Mouse (Mus musculus) CH12.LX (cell line): ENCODE data around the gene March10. TPM values are rescaled to one million over a fixed set of nuclear protein-coding genes. Genes with fewer than 3 reads are reported as not detected.

Source experiments
- DNase-seq: peaks from one replicate; pipeline ENCODE4 v3.0.0-alpha.2; 2013; ENCODE audit errors: extremely low read depth
- H3K27ac ChIP-seq: 2 replicates; pipeline ENCODE4 v1.5.1; 2012; ENCODE audit warnings: low read depth, mild to moderate bottlenecking, control low read depth, moderate library complexity; ENCODE audit not compliant: insufficient read depth
- H3K27me3 ChIP-seq: replicated peaks from 2 replicates; pipeline ENCODE3; 2012; ENCODE audit warnings: inconsistent platforms
- H3K36me3 ChIP-seq, 2 experiments: replicated peaks in 1 of 2; 2 replicates each; pipeline versions ENCODE3 to v1.6.1; 2012; ENCODE audit warnings: inconsistent platforms in 1 of 2, low read length in 1 of 2, mild to moderate bottlenecking in 1 of 2, mixed read lengths in 1 of 2, moderate library complexity in 1 of 2; ENCODE audit not compliant: control insufficient read depth in 1 of 2, insufficient read depth in 1 of 2
- H3K4me1 ChIP-seq, 2 experiments: 2 replicates each; pipeline ENCODE4 v1.6.1; 2012; ENCODE audit warnings: inconsistent platforms in 1 of 2, moderate library complexity in 1 of 2; ENCODE audit not compliant: insufficient read depth in 2 of 2, control insufficient read depth in 1 of 2
- H3K4me2 ChIP-seq: 2 replicates; pipeline ENCODE4 v1.6.1; 2012; ENCODE audit warnings: low read depth, mild to moderate bottlenecking, control low read depth; ENCODE audit not compliant: poor library complexity, insufficient read depth, severe bottlenecking
- H3K4me3 ChIP-seq, 3 experiments: fragments of 150-350 bp in 1 of 3; sonication (generic) in 1 of 3; replicated peaks in 1 of 3; 2 replicates each; pipeline versions ENCODE3 to v1.5.1; 2011 to 2012; ENCODE audit warnings: low read depth in 2 of 3, low read length in 2 of 3, mild to moderate bottlenecking in 2 of 3, moderate library complexity in 2 of 3, control low read depth in 1 of 3, improper control_type of control experiment in 1 of 3, inconsistent platforms in 1 of 3, mixed read lengths in 1 of 3; ENCODE audit not compliant: poor library complexity in 1 of 3
- H3K79me2 ChIP-seq: replicated peaks from 2 replicates; pipeline ENCODE4 v1.6.1; 2012; ENCODE audit warnings: mild to moderate bottlenecking, moderate library complexity; ENCODE audit not compliant: control insufficient read depth, poor library complexity, insufficient read depth, severe bottlenecking; ENCODE audit errors: extremely low read depth
- H3K9ac ChIP-seq: 2 replicates; pipeline ENCODE4 v1.6.1; 2012; ENCODE audit warnings: low read depth, mild to moderate bottlenecking, control low read depth, moderate library complexity; ENCODE audit not compliant: insufficient read depth
- H3K9me3 ChIP-seq: replicated peaks from 2 replicates; pipeline ENCODE3; 2012; ENCODE audit warnings: low read length, inconsistent platforms, mixed read lengths
- CHD1 ChIP-seq: IDR thresholded peaks from 2 replicates; pipeline ENCODE4 v1.6.1; 2012; ENCODE audit warnings: low read depth, low read length, improper control_type of control experiment, inconsistent platforms
- E2F4 ChIP-seq: IDR thresholded peaks from 2 replicates; pipeline ENCODE4 v1.6.1; 2011; ENCODE audit warnings: low read depth, low read length, improper control_type of control experiment; ENCODE audit not compliant: insufficient replicate concordance
- ELF1 ChIP-seq: IDR thresholded peaks from 2 replicates; pipeline ENCODE4 v1.6.1; 2014; ENCODE audit warnings: low read depth, mild to moderate bottlenecking, inconsistent platforms, low read length, improper control_type of control experiment
- GABPA ChIP-seq: IDR thresholded peaks from 2 replicates; pipeline ENCODE4 v1.6.1; 2012; ENCODE audit warnings: low read depth, low read length, improper control_type of control experiment, inconsistent platforms; ENCODE audit not compliant: insufficient replicate concordance
- HCFC1 ChIP-seq: IDR thresholded peaks from 2 replicates; pipeline ENCODE4 v1.6.1; 2012; ENCODE audit warnings: low read depth, mild to moderate bottlenecking, inconsistent platforms, low read length, improper control_type of control experiment
- IRF4 ChIP-seq: IDR thresholded peaks from 2 replicates; pipeline ENCODE4 v1.6.1; 2014; ENCODE audit warnings: low read depth, mild to moderate bottlenecking, inconsistent platforms, low read length, improper control_type of control experiment
- JUN ChIP-seq: IDR thresholded peaks from 2 replicates; pipeline ENCODE4 v1.6.1; 2011; ENCODE audit warnings: low read depth, mild to moderate bottlenecking, low read length, improper control_type of control experiment, moderate library complexity; ENCODE audit not compliant: insufficient read depth
- KAT2A ChIP-seq: IDR thresholded peaks from 2 replicates; pipeline ENCODE4 v1.6.1; 2012; ENCODE audit warnings: low read length, improper control_type of control experiment, inconsistent platforms; ENCODE audit not compliant: insufficient replicate concordance
- MAX ChIP-seq: IDR thresholded peaks from 2 replicates; pipeline ENCODE4 v1.6.1; 2011; ENCODE audit warnings: low read length, improper control_type of control experiment
- MEF2A ChIP-seq: IDR thresholded peaks from 2 replicates; pipeline ENCODE4 v1.6.1; 2014; ENCODE audit warnings: low read depth, mild to moderate bottlenecking, inconsistent platforms, low read length, improper control_type of control experiment, borderline replicate concordance
- MXI1 ChIP-seq: IDR thresholded peaks from 2 replicates; pipeline ENCODE4 v1.6.1; 2011; ENCODE audit warnings: mild to moderate bottlenecking, low read depth, low read length, improper control_type of control experiment
- MYC ChIP-seq: IDR thresholded peaks from 2 replicates; pipeline ENCODE4 v1.6.1; 2011; ENCODE audit warnings: low read depth, mild to moderate bottlenecking, improper control_type of control experiment, low read length
- NELFE ChIP-seq: IDR thresholded peaks from 2 replicates; pipeline ENCODE4 v1.6.1; 2011; ENCODE audit warnings: low read depth, low read length, improper control_type of control experiment
- NRF1 ChIP-seq: IDR thresholded peaks from 2 replicates; pipeline ENCODE4 v1.6.1; 2014; ENCODE audit warnings: low read depth, mild to moderate bottlenecking, inconsistent platforms, low read length, improper control_type of control experiment, moderate library complexity
- PAX5 ChIP-seq: IDR thresholded peaks from 2 replicates; pipeline ENCODE4 v1.6.1; 2012; ENCODE audit warnings: low read length, inconsistent platforms, mixed read lengths
- POLR2A ChIP-seq: IDR thresholded peaks from 2 replicates; pipeline ENCODE4 v1.6.1; 2011; ENCODE audit warnings: low read depth, mild to moderate bottlenecking, improper control_type of control experiment, low read length
- POLR2AphosphoS2 ChIP-seq: IDR thresholded peaks from 2 replicates; pipeline ENCODE4 v1.6.1; 2011; ENCODE audit warnings: low read depth, low read length, improper control_type of control experiment
- RAD21 ChIP-seq: IDR thresholded peaks from 2 replicates; pipeline ENCODE4 v1.6.1; 2011; ENCODE audit warnings: low read depth, mild to moderate bottlenecking, low read length, improper control_type of control experiment, moderate library complexity
- RCOR1 ChIP-seq: conservative IDR thresholded peaks from 2 replicates; pipeline ENCODE4 v1.6.1; 2012; ENCODE audit warnings: low read depth, mild to moderate bottlenecking, inconsistent platforms, low read length, improper control_type of control experiment
- SIN3A ChIP-seq: IDR thresholded peaks from 2 replicates; pipeline ENCODE4 v1.6.1; 2012; ENCODE audit warnings: low read length, improper control_type of control experiment, inconsistent platforms
- TBP ChIP-seq: conservative IDR thresholded peaks from 2 replicates; pipeline ENCODE4 v1.6.1; 2011; ENCODE audit warnings: low read depth, low read length, improper control_type of control experiment
- TCF12 ChIP-seq: IDR thresholded peaks from 2 replicates; pipeline ENCODE4 v1.6.1; 2014; ENCODE audit warnings: low read depth, mild to moderate bottlenecking, inconsistent platforms, low read length, improper control_type of control experiment
- UBTF ChIP-seq: IDR thresholded peaks from 2 replicates; pipeline ENCODE4 v1.6.1; 2012; ENCODE audit warnings: low read depth, mild to moderate bottlenecking, inconsistent platforms, low read length, improper control_type of control experiment, moderate library complexity
- USF1 ChIP-seq: IDR thresholded peaks from 2 replicates; pipeline ENCODE4 v1.6.1; 2014; ENCODE audit warnings: low read depth, mild to moderate bottlenecking, inconsistent platforms, low read length, improper control_type of control experiment
- USF2 ChIP-seq: conservative IDR thresholded peaks from 2 replicates; pipeline ENCODE4 v1.6.1; 2011; ENCODE audit warnings: low read depth, low read length, improper control_type of control experiment
- ZC3H11A ChIP-seq: IDR thresholded peaks from 2 replicates; pipeline ENCODE4 v1.6.1; 2012; ENCODE audit warnings: low read depth, mild to moderate bottlenecking, inconsistent platforms, low read length, improper control_type of control experiment
- ZKSCAN1 ChIP-seq: IDR thresholded peaks from 2 replicates; pipeline ENCODE4 v1.6.1; 2012; ENCODE audit warnings: low read depth, inconsistent platforms, low read length, improper control_type of control experiment, borderline replicate concordance
- ZMIZ1 ChIP-seq: IDR thresholded peaks from 2 replicates; pipeline ENCODE4 v1.6.1; 2012; ENCODE audit warnings: low read depth, mild to moderate bottlenecking, inconsistent platforms, low read length, improper control_type of control experiment
- dilution Hi-C: fragments of 300-500 bp; cut with MboI; formaldehyde crosslinking; loops from 2 replicates; pipeline ENCODE4 v1.14.3; 2020; ENCODE audit warnings: low sequenced_read_pairs; ENCODE audit not compliant: extremely low pct_unique_long_range_greater_than_20kb, extremely low pct_ligation_motif_present
- in situ Hi-C: fragments of 300-500 bp; cut with MboI; formaldehyde crosslinking; loops from 3 replicates; pipeline ENCODE4 v1.14.3; 2019; ENCODE audit warnings: low sequenced_read_pairs, low pct_ligation_motif_present, low pct_unique_long_range_greater_than_20kb, mixed read lengths
- polyA plus RNA-seq: library from polyadenylated mRNA; unstranded; fragments of >175 nt; gene quantifications from 2 replicates; pipeline ENCODE4 v1.2.1, GENCODE M21; 2012; ENCODE audit warnings: low read depth; ENCODE audit not compliant: insufficient read length
- total RNA-seq, 2 experiments: library from RNA; depleted of rRNA; stranded (reverse); fragments of 300-350 nt in 1 of 2; fragments of >200 nt in 1 of 2; gene quantifications; 2 replicates each; pipeline ENCODE4 v1.2.3; 2012 to 2014

March10 gene
- total and polyA plus RNA-seq, 3 experiments: not detected

- Histone ChIP-seq H3K36me3 (no peaks in the 10 kb centered on the region), H3K4me2 (no peak overlapping the region), H3K4me3 (no peak overlapping the region), H3K27ac (no peak overlapping the region), H3K27me3 (no peaks in the 10 kb centered on the region), H3K4me1 (peaks cover 9 to 24% of the 10 kb centered on the region in 2 experiments; a peak in 3 of 4 replicates), H3K9me3 (no peaks in the 10 kb centered on the region), H3K79me2 (no peaks in the 10 kb centered on the region), H3K9ac (no peak overlapping the region)
- TF ChIP-seq NRF1: no peak
- TF ChIP-seq PAX5: no peak
- TF ChIP-seq SIN3A: no peak
- TF ChIP-seq GABPA: no peak
- TF ChIP-seq JUN: no peak
- no peak for TF ChIP-seq USF2
- no peak for TF ChIP-seq POLR2AphosphoS2
- no peak for DNase-seq
- in situ Hi-C loops (loop anchor here (5.0 kb wide), 2 partner anchors 244 to 564 kb away; no protein-coding TSS in a partner anchor), dilution Hi-C loops (no loop called here)
Observed at GRCm38 (mm10) chr11:105348495-105348982, 108.0 kb downstream of the March10 start.

GRCm38 (mm10) chr11:105347162-105348161 is 109.1 kb downstream of the March10 start:
- peak overlapping the region; percentile 17; the same call in 1 of the 2 replicates for H3K4me2 ChIP-seq
- H3K27me3 ChIP-seq: peaks cover 4% of the 10 kb centered on the region
- no peaks in the 10 kb centered on the region for H3K9me3 ChIP-seq
- DNase-seq: peak; percentile 92
- in situ Hi-C loops (loop anchor here (5.0 kb wide), 2 partner anchors 245 to 565 kb away; no protein-coding TSS in a partner anchor), dilution Hi-C loops (no loop called here)
- peaks cover 9 to 24% of the 10 kb centered on the region in 2 experiments; a peak in 3 of 4 replicates for H3K4me1 ChIP-seq
- no peaks in the 10 kb centered on the region for H3K36me3 ChIP-seq
- H3K79me2 ChIP-seq: no peaks in the 10 kb centered on the region
- H3K9ac ChIP-seq: no peak overlapping the region
- H3K4me3 ChIP-seq: no peak overlapping the region
- no peak overlapping the region for H3K27ac ChIP-seq
- TF ChIP-seq MAX: peak; percentile 57; the same call in 1 of the 2 replicates
- peak; percentile 79 for TF ChIP-seq ZC3H11A
- no peak for TF ChIP-seq POLR2A
- no peak for TF ChIP-seq TCF12
- no peak for TF ChIP-seq ZMIZ1
- peak; percentile 95 for TF ChIP-seq RAD21
- no peak for TF ChIP-seq RCOR1
- no peak for TF ChIP-seq NRF1
- no peak for TF ChIP-seq TBP
- no peak for TF ChIP-seq USF2
- peak; percentile 55; the same call in 1 of the 2 replicates for TF ChIP-seq NELFE
- no peak for TF ChIP-seq MXI1
- TF ChIP-seq E2F4: no peak
- TF ChIP-seq SIN3A: no peak
- peak; percentile 73; the same call in 1 of the 2 replicates for TF ChIP-seq MYC
- no peak for TF ChIP-seq KAT2A
- TF ChIP-seq USF1: no peak
- TF ChIP-seq MEF2A: 0 out of 2 replicates have a peak, but pooled peaks have one; percentile 19
- peak; percentile 12; the same call in 1 of the 2 replicates for TF ChIP-seq IRF4
- peak; percentile 17; the same call in 1 of the 2 replicates for TF ChIP-seq ELF1
- TF ChIP-seq CHD1: no peak
- no peak for TF ChIP-seq HCFC1
- no peak for TF ChIP-seq UBTF
- TF ChIP-seq ZKSCAN1: no peak
- TF ChIP-seq PAX5: no peak
